Mouse (Mus musculus) lung, adult 2 months (tissue): Measurements from ENCODE around the gene Herc3.

Experiments
- CTCF ChIP-seq: fragments of 200-500 bp; IDR thresholded peaks from 2 replicates; pipeline ENCODE4 v1.5.1; 2011; ENCODE audit warnings: mild to moderate bottlenecking, low read length, control low read depth; ENCODE audit not compliant: insufficient read depth
- POLR2A ChIP-seq: fragments of 200-500 bp; IDR thresholded peaks from 2 replicates; pipeline ENCODE4 v1.6.1; 2011; ENCODE audit warnings: low read depth, mild to moderate bottlenecking, control low read depth, low read length, borderline replicate concordance; ENCODE audit errors: extremely low read depth

DNA sequence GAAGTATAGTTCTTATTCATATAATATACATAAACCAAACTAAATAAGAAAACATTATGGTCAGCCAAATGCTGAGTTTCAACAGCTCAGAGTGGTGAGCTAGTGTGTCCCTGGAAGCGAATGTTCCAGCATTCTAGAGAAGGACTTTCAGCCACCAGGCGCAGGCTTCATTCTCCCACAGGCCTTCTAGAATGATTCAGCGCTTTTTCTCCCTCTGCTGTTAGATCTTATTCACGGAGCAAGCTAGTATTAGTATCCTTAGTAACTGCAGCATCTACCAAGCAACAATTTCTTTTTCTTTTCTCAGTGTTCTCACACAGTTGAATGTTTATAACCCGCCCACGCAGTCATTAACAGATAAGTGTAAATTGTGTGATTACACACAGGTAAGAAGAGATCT lies 51.0 kb downstream of the Herc3 start:
- TF ChIP-seq CTCF (no peak), POLR2A (no peak)
